Mouse (Mus musculus) neural tube, embryonic 10.5 days (tissue): ENCODE data around the gene Tmem56.

Source experiments
- DNase-seq: peaks from one replicate; pipeline ENCODE4 v3.0.0-alpha.2; 2017; ENCODE audit warnings: low spot score; ENCODE audit errors: extremely low spot score

Gene Tmem56

DNA sequence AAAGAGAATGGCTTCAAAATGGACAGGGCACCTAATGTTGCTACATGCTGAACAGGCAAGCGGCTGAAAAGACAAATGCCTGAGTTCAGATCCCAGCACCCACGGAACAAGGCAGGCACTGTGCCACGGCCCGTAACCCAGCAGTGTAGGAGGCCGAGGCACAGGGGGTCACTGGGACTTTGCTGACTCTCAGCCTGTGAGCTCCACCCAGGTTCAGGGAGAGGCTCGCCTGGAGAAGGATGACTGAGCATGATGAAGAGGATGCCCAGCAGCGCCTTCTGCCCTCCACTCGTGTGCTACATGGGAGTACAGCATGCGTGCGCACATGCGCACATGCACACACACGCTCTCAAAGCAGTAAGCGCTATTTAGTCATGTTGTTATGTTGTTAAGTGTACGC is 3.2 kb downstream of the Tmem56 start:
- DNase-seq: no peak

DNA sequence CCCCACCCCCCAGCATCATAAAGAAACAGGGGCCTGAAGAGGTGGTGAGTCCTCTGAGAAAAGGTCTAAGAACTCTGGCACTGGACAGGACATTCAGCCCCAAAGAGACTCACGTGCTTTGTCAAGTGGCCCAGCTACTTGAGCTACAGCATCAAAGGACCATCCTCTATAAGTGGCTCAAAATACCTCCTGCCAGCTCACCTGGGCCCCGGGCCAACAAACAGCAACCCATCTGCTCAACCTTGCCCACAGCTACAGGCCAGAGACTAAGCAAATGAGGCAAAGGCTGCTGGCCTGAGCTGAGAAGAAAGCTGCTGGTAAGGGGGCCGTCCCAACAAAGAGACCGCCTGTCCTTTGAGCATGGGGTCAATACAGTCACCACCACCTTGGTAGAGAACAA is 5.3 kb downstream of the Tmem56 start:
- DNase-seq: no peak

DNA sequence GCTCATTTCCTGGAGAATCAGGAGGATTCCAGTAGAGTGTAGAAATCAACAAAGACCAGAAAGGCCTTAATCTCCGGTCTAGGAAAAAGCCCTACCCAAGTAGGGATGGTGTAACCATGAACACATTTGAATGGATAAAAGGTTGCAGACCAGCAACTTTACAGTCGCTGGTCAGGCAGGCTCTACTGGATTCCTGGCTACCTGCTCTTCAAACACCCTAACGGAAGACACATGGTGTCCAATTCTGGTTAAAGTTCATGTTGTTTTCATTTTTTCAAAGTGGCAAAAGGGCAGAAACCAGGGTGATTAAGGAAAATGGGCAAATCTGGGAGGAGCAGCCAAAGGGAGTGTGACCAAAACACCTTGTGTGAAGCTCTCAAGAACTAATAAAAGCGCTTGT is 5.9 kb downstream of the Tmem56 start:
- no peak for DNase-seq

DNA sequence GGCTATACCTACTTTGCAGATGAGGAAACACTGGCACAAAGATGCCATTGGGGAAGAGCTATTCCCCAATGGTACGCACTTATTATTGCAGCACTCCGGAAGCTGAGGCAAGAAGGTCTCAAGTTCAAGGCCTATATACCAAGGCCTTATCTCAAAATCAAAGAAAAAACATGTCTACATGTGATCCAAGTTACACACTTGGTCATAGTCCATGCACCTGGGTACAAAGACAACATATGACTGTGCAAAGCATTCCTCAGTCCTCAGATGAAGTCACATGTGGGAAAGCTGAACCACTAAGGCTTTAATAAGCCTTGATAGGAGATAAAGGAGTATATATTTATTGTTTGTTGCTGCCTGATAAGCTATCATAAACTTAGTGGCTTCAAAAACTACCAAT is 8.9 kb downstream of the Tmem56 start:
- no peak for DNase-seq

DNA sequence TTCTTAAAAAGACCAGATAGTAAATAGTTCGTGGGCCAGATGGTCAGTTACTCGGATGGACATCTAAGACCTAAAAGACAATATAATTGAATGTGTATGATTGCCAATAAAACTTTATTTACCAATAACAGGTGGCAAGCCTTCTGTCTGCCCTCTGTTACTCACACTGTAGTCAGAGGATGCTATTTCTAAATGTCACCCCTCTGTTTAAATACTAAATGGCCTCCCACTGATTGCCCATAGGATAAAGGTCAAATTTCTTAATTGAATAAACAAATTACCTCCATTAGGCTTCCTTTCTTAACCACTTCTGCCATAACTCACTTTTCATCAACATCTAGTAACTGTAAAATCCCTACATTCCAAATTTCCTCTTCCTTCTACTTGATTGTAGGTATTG is 10.3 kb downstream of the Tmem56 start:
- DNase-seq: no peak

DNA sequence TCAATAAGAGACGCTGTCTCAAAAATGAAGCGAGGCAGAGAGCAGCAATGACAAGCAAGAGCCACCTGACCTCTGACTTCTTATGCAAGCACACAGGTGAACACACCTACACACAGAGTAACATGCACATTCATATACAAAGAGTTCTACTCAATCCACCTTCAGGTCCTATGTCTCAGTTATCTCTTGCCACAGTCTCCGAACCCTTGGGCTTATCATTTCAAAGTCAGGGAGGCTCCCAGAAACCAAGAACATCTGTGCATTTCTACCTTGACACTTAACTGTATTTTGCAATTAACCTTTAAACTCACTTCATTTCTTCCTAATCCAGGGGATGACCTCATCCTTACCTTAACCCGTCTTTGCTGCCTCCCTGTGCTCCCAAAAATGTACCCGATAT is 15.6 kb downstream of the Tmem56 start:
- DNase-seq: no peak

DNA sequence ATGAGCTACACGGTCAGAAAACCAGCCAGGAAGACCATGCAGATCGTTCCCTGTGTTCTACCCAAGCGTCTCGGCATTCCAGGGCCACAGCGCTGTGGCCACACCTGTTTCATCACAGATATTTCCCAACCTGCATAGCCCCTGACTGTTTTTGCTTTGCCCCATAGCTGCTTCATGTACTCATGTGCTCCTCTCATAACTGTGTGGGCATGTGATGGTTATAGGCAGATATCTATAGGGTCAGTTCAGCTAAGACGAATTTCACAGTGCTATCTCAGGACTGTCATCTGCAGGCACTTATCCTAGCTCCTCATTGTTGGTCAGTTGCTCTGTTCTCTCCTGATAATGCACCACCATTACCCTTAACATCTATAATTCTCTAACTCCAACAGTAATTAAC is 18.7 kb downstream of the Tmem56 start:
- DNase-seq: no peak

DNA sequence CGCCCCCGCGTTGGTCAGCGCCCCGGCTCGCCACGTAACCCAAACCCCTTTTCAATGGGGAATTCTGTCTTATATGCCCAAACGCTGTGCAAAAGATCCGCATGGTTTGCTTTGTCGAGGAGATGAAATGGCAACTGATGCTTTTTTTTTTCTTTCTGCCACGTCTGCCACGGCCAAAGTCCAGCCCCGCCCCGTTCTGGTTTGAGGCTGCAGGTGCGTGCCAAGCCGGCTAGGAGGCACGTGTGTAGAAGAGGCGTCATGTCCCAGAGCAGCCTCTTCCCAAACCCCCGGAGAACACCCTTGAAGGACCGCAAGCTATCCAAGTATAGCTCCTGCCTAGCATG is 19.7 kb downstream of the Tmem56 start:
- no peak for DNase-seq

DNA sequence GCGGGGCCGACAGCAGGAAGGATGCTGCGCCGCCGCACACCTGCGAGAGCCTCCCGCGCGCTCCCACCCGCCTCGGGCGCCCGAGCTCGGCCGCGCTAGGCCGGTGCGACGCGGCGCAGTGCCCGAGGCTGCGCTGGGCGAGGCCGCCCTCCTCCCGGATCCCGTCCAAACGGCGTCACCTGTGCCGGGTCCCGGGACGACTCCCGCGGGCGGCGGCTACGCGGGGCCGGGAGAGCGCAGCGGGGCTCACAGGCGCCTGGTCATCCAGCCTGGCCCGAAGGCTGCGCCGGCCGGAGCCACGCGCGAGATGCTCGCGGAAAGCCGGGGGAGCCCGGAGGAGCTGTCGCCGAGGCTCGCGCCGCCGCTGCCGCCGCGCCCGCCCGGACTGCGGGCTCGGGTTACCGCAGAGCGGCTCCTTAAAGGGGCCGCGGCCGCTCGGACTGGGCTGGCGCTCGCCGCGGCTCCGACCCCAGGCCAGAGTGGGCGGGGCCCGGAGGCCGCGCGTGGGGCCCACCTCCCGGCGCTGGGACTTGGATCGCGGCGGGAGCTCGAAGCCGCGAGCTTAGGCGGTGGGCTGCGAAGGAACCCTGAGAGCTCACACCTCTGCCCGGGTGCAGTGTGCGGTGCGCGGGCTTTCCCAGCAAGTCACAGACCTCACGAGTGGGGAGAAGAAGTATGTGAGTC is 20.2 kb downstream of the Tmem56 start:
- peak; percentile 77 for DNase-seq

DNA sequence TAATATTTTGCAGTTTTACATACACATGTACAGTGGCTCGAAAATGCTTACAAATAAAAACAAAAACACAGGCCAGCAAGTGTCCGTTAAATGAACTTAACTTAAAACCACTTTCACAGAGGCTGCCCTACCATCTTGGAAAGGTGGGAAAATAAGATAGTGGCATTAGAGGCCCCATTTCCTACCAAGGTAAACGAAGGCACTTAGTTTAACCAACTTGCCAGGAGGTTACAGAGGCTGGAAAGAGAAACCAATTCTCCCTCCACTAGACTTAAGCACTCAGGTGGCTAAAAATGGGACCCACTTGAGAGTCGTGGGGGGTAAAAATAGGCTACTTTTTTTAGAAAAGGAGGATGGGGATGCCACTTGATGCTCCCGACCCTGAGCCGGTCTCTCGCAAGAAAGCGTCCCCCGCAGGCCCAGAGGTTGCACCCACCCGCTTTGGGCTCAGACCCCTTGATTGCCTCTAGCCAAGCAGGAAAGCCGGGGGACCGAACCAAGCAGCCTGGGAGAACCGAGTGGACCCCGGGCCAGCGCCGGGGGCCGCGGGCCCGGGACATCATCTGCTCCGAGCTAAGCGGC is 20.9 kb downstream of the Tmem56 start:
- no peak for DNase-seq

DNA sequence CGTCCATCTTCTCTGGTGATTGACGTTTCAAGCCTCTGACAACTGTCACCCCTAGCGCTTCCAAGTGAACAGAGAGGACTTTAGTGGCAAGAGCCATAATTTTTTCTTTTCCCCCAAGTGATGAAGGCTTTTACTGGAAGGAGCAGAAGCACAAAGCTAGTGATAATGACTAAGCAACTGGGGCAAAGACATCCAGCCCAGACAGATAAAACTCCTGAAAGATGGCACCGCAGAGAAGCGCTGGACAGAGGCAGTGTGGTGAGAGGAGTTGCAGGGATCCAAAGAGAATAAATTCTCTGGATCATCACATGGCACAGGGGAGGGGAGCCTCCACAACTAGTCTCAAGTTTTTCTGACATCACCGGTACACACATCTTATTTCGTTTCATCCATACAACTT is 21.6 kb downstream of the Tmem56 start:
- no peak for DNase-seq

DNA sequence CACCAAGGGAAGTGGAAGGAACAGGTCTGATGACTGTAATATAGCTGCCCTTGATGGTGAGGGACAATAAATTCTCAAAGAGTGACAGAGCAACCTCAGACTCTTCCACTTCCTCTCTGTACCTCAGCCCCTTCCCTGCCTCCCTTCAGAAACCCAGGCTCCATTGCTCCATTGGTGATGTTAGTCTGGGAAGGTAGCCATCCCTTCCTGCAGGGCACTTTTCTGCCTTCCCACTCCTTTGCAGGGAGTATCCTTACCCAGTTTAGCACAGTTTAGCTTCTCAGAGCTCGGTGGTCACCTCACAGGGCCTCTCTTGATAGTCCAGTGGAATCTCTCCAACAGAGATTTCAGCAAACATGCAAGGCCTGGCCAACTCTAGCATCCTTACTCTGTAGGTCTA is 22.1 kb downstream of the Tmem56 start:
- DNase-seq: no peak

DNA sequence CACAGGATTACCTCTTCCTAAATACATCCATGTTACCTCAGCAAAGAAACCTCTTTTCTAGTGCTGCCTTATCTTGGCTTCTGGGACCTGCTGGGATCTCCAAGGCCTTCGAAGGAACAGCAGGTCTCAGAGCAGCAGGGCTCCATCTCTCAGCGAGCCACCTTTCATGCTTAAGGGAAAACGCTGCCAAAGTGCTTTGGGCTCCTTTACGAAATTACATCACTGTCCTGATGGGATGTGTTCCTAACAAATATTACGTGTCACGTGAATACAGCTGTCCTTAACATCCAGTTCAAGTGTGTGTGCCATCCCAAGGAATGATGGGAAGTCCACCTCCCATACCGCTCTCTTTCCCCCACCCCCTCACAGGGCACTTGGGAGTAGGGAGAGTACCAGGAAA is 22.9 kb downstream of the Tmem56 start:
- DNase-seq: no peak

DNA sequence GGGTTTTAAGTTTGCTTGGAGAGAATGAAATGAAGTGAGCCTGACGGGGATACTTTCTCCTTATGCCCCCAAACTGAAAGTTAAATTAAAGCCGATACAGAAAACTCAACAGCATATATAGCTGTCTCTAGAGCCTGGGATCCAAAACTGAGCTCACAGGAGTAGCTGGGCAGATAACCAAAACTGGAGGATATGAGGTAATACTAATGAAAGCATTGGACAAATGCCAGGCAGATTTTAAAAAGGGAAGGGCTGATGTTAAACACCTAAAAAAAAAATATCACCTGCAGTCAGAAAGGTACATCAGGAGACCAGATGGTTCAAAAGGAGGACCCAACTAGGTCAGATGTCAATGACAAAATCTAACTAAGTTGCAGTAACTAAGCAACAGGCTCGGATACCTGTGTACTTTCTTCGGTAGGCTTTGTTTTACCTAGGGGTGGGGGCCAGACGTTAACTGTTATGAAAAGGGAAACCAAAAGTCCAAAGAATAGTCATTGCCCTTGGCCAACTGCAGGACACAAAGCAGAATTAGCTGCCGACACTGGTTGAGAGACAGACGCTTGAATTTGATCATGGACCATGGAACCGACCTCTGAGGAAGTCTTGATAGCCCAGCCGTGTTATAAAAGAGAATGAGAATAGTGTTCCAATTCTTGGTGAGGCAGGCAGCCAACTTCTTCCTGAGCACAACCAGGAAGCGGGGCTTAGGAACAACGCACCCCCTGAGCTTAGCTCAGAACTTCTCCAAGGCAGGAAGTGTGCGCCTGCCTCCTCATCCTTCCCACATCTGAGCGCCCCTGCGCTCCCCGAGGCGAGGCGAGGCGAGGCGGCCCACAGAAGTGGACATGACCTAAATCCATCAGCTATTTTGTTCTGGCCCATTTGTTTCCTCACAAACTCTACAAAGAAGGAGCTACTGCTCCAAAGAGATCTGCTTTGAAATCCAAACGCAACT is 24.1 kb downstream of the Tmem56 start:
- DNase-seq: no peak

DNA sequence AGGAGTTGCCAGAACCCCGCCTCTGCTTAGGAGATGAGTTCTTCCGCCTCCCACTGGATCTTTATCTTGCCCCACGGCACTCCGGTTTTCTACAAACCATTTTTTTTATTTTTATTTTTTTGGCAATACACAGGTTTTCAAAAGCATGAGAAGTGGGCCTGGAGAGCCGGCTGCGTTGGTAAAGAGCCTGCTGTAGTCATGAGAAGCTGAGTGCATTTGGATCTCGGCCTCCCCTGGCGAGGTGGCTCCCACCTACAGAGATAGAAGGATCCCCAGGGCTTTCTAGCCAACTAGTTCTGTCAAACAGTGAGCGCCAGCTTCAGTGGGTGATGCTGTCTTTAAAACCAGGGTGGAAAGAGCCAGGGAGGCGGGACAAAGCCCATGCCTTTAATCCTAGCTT is 25.5 kb downstream of the Tmem56 start:
- no peak for DNase-seq

DNA sequence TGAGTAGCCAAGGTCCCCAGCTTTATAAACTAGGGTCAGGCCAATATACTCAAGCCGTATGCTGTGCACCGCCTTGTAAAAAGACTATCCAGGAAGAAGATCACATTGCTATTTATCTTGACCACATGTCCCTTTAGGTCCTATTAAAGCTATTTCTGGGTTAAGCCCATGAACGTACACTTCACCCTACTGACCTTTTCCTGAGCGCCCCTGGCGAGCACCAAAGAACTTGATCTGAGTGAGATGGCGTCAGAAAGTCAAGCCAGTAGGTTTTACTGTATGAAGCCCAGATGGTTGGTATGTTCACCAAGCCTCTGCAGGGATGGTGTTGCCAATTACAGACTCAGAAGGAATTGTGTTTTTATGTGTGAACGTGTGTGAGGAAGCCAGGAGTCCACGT is 26.8 kb downstream of the Tmem56 start:
- no peak for DNase-seq

DNA sequence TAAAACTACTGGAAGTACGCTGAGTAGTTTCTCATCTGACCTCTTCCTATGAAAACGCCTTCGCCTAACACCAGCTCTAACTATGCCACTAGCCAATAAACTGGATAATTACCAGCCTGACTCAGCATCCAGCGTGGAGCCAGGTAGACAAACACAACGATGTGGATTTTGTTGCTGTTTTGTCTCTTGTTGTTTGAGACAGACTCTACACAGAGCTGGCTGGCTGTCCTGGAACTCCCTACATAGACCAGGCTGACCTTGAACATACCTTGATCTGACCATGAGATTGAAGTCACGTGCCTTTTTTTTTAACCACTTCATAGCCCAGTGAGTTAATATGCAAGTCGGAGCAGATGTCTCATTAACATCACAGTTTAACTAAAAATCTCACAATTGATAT is 27.4 kb downstream of the Tmem56 start:
- no peak for DNase-seq

DNA sequence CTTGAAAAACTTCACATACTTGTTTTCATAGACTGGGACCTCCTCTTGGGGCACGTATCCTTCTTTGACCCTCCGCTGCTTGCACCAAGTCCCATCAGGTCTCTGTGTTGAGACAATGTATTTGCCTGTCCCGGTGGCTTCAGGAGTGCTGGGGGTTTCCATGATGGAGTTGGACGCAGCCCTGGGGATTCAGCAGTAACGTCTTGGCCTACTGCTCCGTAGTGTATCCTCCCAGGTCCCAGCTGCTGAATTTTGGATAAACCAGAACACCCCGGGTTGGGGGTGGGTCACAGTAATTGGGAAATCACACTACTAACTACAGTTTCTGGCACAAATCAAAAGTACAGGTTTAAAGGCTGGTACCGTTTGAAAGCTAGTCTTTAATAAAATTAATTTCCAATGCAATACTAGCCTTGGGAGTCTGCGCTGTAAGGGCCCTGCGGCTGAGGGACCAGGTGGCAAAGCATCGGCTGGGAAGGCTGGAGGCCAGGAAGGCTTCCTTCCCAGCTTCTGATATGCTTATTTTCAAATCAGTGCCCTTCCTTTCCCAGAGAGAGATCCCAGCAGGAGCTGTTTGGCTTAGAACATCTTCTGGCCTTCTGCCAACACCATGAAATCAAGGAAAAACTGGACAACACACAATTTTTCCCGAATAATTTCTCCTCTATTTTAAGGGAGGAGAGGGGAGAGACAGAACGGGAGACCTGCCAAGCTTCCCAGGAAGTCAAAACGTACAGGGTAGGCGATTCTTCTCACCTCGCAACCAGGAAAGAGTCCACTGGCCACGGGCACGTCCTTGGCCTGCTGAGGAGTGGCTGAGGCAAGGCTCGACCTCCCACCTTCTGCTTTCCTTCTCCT is 32.1 kb downstream of the Tmem56 start:
- no peak for DNase-seq

DNA sequence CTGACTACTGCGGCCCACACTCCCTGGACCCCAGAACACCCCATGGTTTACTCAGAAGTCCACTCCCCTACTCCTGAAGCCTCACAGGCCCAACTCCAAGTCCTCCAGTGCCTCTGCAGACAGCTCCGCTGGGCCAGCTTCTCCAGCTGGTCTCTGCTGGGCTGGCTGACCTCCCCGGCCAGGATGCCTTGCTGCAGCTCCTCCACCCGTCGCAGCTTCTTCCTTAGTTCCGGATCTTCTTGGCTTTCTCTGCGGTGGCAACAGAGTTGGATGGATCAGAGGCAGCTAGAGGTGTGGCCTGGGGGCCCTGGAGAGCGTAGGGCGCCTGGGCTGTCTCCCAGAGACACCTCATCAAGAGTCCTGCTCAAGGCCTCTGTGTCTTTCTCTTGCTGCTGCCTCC is 32.9 kb downstream of the Tmem56 start:
- no peak for DNase-seq

DNA sequence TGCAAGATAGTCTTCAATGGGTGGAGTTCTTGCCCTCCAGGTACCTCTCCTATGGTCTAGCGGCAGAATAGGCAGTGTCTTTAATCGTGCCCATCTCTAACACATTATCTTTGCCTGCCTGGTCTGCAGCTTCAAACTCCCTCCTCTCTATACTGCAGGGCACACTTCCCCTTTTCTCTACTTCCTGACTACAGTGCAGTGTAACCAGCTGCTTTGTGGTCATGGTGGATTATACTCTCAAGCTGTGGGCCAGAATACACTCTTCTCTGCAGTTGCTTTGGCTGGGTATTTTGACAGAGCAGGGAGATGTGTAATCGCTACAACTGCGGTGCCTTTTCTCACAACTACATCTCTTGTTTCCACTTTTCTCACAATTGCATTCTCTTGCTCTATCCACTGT is 40.0 kb downstream of the Tmem56 start:
- DNase-seq: no peak

DNA sequence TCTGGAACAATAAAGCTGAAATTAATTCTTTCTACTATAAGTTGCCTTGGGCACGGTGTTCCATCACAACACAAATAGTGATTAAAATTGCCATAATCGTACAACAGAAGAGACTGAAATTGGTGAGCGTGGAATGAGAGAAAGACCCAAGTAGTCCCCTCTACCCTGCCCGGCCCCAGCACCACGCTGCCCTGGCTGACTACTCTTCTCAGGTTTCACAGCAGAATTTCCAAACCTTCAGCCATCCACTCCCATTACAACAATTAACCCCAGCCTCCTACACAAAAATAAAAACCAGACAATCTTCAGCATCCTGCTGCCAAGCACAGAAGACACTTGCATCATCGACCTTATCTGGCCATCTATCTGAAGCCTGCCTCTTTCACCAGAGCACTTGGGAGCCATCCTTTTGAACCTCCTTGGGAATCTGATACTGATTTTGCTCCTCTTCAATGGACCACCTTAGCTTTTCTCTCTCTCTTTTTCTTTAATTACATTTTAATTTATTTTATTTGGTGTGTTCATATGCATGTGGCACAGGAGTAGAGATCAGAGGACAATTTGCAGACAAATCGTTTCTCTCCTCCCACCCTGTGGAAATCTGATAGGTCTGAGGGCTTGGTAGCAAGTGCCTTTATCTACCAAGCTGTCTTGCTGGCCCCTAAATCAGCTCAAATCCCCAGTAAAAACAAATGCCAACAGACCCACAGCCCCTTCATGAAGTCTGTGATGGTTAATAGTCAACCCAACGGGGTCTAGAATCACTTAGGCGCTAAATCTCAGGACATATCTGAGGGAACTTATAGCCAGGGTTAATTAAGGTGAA is 40.6 kb downstream of the Tmem56 start:
- DNase-seq: no peak
